Mouse (Mus musculus) testis, adult 2 months (tissue): ENCODE measurements at regions not wholly inside any gene's neighbourhood (a gene's known extent, or its start where the extent isn't known, plus 50 kb on each side); places are given as distances from the start of the nearest gene placed in this dataset.

Experiments
- CTCF ChIP-seq: fragments of 200-500 bp; IDR thresholded peaks from 2 replicates; pipeline ENCODE4 v1.5.1; 2012; ENCODE audit warnings: low read depth, mild to moderate bottlenecking, inconsistent platforms, low read length, moderate library complexity; ENCODE audit not compliant: control insufficient read depth, insufficient read depth, insufficient replicate concordance
- POLR2A ChIP-seq: fragments of 200-500 bp; IDR thresholded peaks from 2 replicates; pipeline ENCODE4 v1.6.1; 2012; ENCODE audit warnings: low read depth, mild to moderate bottlenecking, inconsistent platforms, low read length, moderate library complexity; ENCODE audit not compliant: control insufficient read depth

DNA sequence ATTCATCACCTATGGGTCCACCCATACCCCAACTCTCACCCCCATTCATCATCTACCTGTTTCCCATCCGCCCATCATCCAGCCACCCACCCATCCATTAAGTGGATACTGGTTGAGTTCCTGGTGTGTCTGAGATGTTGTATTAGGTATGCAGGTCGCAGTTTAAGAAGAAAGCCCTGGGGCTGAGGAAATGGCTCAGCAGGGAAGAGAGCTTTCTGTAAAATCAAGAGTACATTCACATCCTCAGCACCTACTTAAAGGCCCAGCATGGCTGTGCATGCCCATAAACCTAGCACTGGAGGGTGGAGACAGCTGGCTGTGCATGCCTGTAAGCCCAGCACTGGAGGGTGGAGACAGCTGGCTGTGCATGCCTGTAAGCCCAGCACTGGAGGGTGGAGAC is 348.7 kb downstream of the Mroh4 start:
- TF ChIP-seq CTCF: no peak
- TF ChIP-seq POLR2A: no peak
